Mouse (Mus musculus): ENCODE results near the gene Smarcad1. TPM values are rescaled to one million over a fixed set of nuclear protein-coding genes. Genes with fewer than 3 reads are reported as not detected.
A peak's percentile ranks its signal among the peaks of the same experiment; 100 is the strongest.
"Not testable (repeated sequence)": the region's sequence is repeated elsewhere in the genome, so short reads cannot be mapped to it uniquely, and the experiment has no call there.

Gene Smarcad1
- total RNA-seq (2021), result 10 to 100 TPM; 27.4 to 35.1 TPM
- polyA plus RNA-seq (2012; rRNA removed), result 2.5 and 3.5 TPM in 2 replicates
- long read RNA-seq, full-length matches to known transcripts, result 8 of 12 reads
- long read RNA-seq, partial matches to known transcripts, result 2 of 12 reads
- long read RNA-seq, other reads (novel, unspliced or antisense), result 2 of 12 reads

GRCm38 (mm10) chr6:65042491-65043171 lies at the start of gene Smarcad1:
Smarcad1 (plus strand) TSS chr6:65042583.
- peak; percentile 93 for DNase-seq

DNA sequence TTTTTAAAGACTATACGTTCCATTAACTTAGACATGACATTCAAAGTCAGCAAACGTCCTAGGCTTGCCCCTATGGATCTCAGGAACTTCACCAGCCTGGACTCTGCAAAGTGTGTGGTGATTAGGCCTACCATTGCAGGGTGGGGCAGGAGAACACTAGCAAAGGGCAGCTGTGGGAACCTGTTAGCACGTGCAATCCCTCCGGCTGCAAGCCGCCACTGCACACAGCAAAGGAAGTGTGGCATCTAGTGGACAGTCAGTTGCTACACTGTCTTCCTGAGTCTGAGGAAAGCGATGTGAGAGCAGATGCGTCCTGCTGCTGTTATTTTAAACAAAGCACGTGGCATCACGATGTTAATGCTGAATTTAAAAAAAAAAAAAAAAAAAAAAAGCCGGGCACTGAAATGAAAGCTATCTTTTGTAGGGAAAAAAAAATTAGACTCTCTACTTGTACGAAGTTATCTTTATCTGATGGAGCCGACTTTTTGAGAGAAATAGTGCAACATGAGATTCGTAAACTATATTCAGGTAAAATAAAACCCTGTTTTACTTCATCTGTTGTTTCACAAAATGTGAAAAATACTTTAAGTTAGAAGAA lies 45.5 kb upstream of the Smarcad1 start:
- no peak for DNase-seq

- no peak for DNase-seq
These were observed 44.6 kb upstream of the Smarcad1 start for GRCm38 (mm10) chr6:64997805-64998204.

DNA sequence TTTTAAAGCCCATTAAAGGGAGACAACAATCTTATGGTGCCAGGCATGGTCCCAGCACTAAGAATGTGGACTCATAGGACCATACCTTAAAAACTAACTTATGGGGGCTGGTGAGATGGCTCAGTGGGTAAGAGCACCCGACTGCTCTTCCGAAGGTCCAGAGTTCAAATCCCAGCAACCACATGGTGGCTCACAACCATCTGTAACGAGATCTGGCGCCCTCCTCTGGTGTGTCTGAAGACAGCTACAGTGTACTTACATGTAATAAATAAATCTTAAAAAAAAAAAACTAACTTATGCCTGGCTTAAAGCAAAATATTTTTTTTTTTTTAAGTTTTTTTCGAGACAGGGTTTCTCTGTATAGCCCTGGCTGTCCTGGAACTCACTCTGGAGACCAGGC lies 41.6 kb upstream of the Smarcad1 start:
- not testable (repeated sequence) for DNase-seq

DNA sequence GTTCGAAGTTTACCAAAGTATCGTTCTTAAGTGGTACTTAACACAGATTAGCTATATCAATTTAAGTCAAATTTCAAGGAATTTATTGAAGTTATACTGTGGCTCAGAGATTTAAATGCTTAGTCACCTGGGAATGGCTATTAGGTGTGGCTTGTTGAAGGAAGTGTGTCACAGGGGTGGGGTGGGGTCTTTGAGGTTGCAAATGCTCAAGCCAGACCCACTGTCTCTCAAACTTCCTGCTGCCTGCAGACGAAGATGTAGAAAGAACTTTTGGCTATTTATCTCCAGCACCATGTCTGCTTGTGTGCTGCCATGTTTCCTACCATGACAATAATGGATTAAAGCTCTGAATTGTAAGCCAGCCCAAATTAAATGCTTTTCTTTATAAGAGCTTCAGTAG lies 40.2 kb upstream of the Smarcad1 start:
- DNase-seq, result no peak

GRCm38 (mm10) chr6:65008836-65009235 lies 33.5 kb upstream of the Smarcad1 start:
- DNase-seq, result no peak

- DNase-seq, result no peak
These were observed 30.9 kb upstream of the Smarcad1 start for GRCm38 (mm10) chr6:65011444-65011990.

GRCm38 (mm10) chr6:65012142-65012541 lies 30.2 kb upstream of the Smarcad1 start:
- DNase-seq, result no peak

DNA sequence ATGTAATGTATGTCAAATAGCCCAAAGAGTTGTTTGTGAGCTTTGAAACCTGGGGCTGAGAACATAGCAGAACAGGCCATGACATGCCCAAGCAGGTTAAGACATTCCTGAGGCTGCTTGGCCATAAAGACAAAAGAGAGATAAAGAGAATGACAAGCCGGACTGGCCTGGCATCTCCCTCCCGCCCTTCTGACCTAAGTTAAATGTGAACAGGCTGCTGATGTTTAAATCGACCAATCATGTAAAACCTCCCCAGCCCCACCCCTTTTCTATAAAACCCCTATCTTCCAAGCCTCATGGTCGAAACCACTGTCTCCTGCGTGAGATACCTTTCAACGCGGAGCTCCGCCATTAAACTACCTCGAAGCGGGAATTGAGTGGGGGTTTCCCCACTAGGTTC lies 24.8 kb upstream of the Smarcad1 start:
- no peak for DNase-seq

DNA sequence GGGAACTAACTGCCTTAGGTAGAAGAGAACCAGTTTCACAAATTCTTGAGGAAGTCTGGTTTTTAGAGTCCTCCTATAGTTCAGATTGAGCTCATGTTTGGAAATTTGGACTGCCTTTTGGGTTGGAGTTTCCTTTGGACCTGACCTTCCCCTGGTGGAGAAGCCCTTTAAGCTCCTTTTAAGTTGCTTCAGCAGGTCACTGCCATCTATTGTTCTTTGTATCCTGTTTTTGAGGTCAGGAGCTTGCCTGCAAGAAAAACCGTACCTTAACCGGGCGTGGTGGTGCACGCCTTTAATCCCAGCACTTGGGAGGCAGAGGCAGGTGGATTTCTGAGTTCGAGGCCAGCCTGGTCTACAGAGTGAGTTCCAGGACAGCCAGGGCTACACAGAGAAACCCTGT lies 23.4 kb upstream of the Smarcad1 start:
- DNase-seq, result not testable (repeated sequence)

DNA sequence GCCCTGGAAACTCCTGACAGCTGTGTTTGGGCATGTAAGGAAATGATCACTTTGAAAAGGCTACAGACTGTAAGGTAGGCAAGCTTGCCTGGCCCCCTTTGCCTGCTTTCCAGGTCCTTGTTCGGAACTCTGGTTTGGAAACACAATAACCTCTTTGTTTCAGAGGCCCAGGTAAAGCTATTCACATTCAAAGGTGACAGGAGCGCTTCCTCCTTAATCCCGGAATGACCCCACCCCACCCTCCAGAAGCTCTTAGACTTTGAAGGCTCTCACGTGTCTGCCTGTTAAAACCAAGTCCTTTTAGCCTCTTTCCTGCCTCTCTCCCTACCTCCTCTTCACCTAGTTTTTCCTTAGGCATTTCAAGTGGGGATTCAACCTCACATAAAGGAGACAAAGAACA lies 20.5 kb upstream of the Smarcad1 start:
- no peak for DNase-seq

- DNase-seq, result no peak
These were observed 19.3 kb upstream of the Smarcad1 start for GRCm38 (mm10) chr6:65023053-65023452.

GRCm38 (mm10) chr6:65024668-65025067 lies 17.7 kb upstream of the Smarcad1 start:
- no peak for DNase-seq

- no peak for DNase-seq
These were observed 17.3 kb upstream of the Smarcad1 start for GRCm38 (mm10) chr6:65025130-65025529.

DNA sequence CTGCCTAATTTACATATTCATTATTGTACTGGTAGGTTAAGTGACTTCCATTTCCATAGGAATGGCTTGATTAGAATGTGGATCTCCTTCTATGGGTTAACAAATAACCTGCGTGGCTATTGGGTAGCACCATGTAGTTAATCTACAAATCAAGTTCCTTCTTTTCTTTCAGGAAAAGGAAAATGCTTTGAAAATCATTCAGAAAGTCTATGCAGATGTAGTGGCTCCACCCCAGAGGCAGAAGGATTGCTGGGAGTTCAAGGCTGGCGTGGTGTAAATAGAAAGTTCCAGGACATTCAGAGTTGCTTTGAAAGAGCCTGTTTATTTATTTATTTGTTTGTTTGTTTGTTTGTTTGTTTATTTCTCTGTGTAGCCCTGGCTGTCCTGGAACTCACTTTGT lies 7.7 kb upstream of the Smarcad1 start:
- no peak for DNase-seq

- no peak for DNase-seq
These were observed 6.9 kb upstream of the Smarcad1 start for GRCm38 (mm10) chr6:65035469-65035868.

DNA sequence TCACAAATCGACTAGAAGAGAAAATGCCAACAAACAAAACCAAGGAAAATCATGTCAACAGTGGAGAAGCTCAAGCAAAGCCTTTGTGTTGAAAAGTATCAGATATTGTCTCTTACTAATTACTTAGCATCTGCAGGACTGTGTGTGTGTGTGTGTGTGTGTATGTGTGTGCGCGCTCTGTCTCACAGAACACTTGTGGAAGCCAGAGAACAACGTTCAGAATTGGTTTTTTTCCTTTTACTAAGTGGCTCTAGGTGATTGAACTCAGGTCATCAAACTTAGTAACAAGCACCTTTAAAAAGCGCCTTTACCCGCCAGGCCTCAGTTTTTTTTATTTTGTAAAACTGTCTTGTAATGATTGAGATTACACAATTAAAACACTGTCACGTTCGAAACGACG lies 451 bp upstream of the Smarcad1 start:
- DNase-seq, result no peak

DNA sequence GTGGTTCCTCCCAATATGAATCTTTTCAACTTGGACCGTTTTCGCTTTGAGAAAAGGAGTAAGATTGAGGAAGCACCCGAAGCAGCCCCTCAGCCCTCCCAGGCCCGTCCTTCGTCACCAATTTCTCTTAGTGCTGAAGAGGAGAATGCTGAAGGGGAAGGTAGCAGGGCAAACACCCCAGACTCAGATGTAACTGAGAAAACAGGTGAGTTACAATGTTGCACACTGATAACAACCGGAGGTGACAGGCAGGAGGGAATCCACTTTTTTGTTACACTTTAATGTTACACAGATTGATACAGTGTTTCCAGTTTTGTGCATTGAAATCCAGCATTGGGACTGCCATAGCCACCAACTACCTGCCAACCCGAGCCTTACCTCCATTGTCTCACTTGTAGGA lies 858 bp downstream of the Smarcad1 start:
- DNase-seq, result no peak

- no peak for DNase-seq
These were observed 6.7 kb downstream of the Smarcad1 start for GRCm38 (mm10) chr6:65049100-65049499.

DNA sequence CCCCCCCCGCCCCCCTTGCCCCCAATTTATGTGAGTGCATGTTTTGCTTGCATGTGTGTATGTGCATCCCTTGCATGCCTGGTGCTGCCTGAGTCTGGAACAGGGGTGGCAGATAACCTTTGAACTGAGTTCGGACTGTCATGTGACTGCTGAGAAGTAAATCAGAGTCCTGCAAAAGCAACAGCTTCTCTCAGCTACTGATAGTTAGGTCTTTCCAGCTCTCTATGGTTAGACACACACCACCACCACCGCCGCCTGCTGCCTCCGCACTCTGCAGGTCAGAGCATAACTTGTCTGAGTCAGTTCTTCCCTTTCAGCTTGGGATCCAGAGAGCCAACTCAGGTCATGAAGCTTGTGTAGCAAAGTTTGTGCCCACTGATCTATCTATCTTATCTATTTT lies 14.2 kb downstream of the Smarcad1 start:
- no peak for DNase-seq

GRCm38 (mm10) chr6:65057137-65057536 lies 14.8 kb downstream of the Smarcad1 start:
- not testable (repeated sequence) for DNase-seq

DNA sequence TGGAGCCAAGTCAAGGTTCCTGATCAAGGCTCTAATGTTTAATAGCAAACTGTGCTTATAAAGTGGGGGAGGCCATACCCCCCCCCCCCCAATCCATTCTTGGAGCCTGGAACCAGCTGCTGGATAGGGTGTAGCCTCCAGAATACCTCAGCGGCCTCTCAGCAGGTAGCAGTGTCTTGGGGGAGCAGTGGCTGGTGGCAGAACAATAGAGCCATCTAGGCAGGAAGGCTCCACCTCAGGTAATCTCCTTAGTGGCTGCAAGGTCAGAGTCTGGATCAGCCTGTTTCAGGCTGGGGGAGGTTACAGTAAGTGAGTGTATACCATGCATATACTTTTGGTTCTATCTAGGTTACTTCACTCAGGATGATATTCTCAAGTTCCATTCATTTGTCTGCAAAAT lies 18.7 kb downstream of the Smarcad1 start:
- no peak for DNase-seq

DNA sequence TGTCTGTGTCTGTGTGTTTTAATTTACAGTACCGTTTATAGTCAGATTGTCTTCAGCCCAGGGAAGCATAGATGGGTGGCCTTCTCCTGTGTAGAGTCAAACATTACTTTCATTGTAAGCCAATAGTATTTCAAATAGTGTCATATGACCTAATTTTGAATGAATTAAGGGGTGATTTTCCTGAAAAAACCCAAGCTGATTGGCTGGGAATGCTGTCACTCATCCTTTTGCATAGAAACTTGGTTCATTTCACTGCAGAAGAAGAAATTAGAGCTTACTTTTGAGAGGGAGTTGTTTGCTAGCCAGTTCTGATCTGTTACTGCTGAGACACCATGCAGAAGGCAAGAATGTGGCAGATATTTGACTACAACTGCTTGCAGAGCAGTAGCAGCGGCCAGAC lies 32.8 kb downstream of the Smarcad1 start:
- no peak for DNase-seq
